Mouse (Mus musculus) liver, adult 2 months (tissue): ENCODE measurements around the gene Rabl6. TPM values are rescaled to one million over a fixed set of nuclear protein-coding genes. Genes with fewer than 3 reads are reported as not detected.
"Not testable (repeated sequence)": the region's sequence is repeated elsewhere in the genome, so short reads cannot be mapped to it uniquely, and the experiment has no call there.

Experiments used
- DNase-seq: peaks from one replicate; pipeline ENCODE4 v3.0.0-alpha.2; 2011; ENCODE audit warnings: low read depth, low spot score; ENCODE audit errors: extremely low read depth
- H3K27ac ChIP-seq: fragments of 200-500 bp; replicated peaks from 2 replicates; pipeline ENCODE4 v1.5.1; 2012; ENCODE audit warnings: low read depth, mild to moderate bottlenecking, control low read depth, inconsistent platforms, low read length; ENCODE audit not compliant: insufficient read depth
- H3K27me3 ChIP-seq: fragments of 200-500 bp; 2 replicates; pipeline ENCODE4 v1.6.1; 2012; ENCODE audit warnings: mild to moderate bottlenecking, moderate library complexity, low read length, inconsistent platforms; ENCODE audit not compliant: control insufficient read depth, insufficient read depth
- H3K36me3 ChIP-seq: fragments of 200-500 bp; 2 replicates; pipeline ENCODE4 v1.6.1; 2012; ENCODE audit warnings: low read length, inconsistent platforms; ENCODE audit not compliant: control insufficient read depth, insufficient read depth
- H3K4me1 ChIP-seq: fragments of 200-500 bp; 2 replicates; pipeline ENCODE4 v1.6.1; 2011; ENCODE audit warnings: low read length; ENCODE audit not compliant: control insufficient read depth, insufficient read depth
- H3K4me3 ChIP-seq: fragments of 200-500 bp; 2 replicates; pipeline ENCODE4 v1.5.1; 2011; ENCODE audit warnings: low read depth, mild to moderate bottlenecking, control low read depth, low read length, moderate library complexity; ENCODE audit not compliant: insufficient read depth
- H3K79me2 ChIP-seq: fragments of 200-500 bp; 2 replicates; pipeline ENCODE4 v1.6.1; 2012; ENCODE audit warnings: inconsistent platforms, mild to moderate bottlenecking, low read length, moderate library complexity; ENCODE audit not compliant: control insufficient read depth, insufficient read depth
- H3K9ac ChIP-seq: fragments of 200-500 bp; 2 replicates; pipeline ENCODE4 v1.6.1; 2012; ENCODE audit warnings: low read depth, mild to moderate bottlenecking, control low read depth, inconsistent platforms, low read length
- CTCF ChIP-seq: fragments of 200-500 bp; IDR thresholded peaks from 2 replicates; pipeline ENCODE4 v1.5.1; 2011; ENCODE audit warnings: low read depth, low read length, control low read depth
- POLR2A ChIP-seq: fragments of 200-500 bp; IDR thresholded peaks from 2 replicates; pipeline ENCODE4 v1.6.1; 2011; ENCODE audit warnings: low read length, control low read depth; ENCODE audit not compliant: insufficient read depth; ENCODE audit errors: extremely low read depth
- WGBS: fragments of 180-500 bp; shearing (Covaris S2); methylation state at CpG from one replicate; pipeline ENCODE4 v1.1.7; 2018; 5-methylcytosine and 5-hydroxymethylcytosine counted together
- polyA plus RNA-seq: library from polyadenylated mRNA; depleted of rRNA; stranded (reverse); fragments of >200 nt; gene quantifications from 2 replicates; pipeline ENCODE4 v1.2.3, GENCODE M21; 2012
- total RNA-seq: library from RNA; depleted of rRNA; stranded (reverse); fragments of >200 nt; gene quantifications from 2 replicates; pipeline ENCODE4 v1.2.3, GENCODE M21; 2014

Rabl6 gene
- total and polyA plus RNA-seq, 2 experiments: 15.4 to 29.6 TPM

- WGBS: 91% methylated on average over 8 of the region's 8 CpGs
- no peak for DNase-seq
Measured at GRCm38 (mm10) chr2:25560551-25560950, 47.8 kb downstream of the Rabl6 start.

GRCm38 (mm10) chr2:25558774-25559173 is 49.5 kb downstream of the Rabl6 start:
- 14% methylated on average over 6 of the region's 6 CpGs for whole genome bisulfite sequencing
- no peak for TF ChIP-seq POLR2A
- no peak for TF ChIP-seq CTCF
- H3K79me2 ChIP-seq: peaks cover 19% of the 10 kb centered on the region
- H3K27ac ChIP-seq: peak overlapping the region; percentile 94
- peak overlapping the region; percentile 70 for H3K4me3 ChIP-seq
- H3K9ac ChIP-seq: peak overlapping the region; percentile 93
- H3K27me3 ChIP-seq: no peaks in the 10 kb centered on the region
- peaks cover 35% of the 10 kb centered on the region for H3K36me3 ChIP-seq
- DNase-seq: peak; percentile 83
- peaks cover 10% of the 10 kb centered on the region for H3K4me1 ChIP-seq

More at GRCm38 (mm10) chr2:25560551-25560950, 47.8 kb downstream of the Rabl6 start:
- TF ChIP-seq CTCF (no peak), POLR2A (no peak)
- no peak overlapping the region for H3K9ac ChIP-seq
- H3K36me3 ChIP-seq: peaks cover 35% of the 10 kb centered on the region
- peaks cover 10% of the 10 kb centered on the region for H3K4me1 ChIP-seq
- H3K79me2 ChIP-seq: peaks cover 19% of the 10 kb centered on the region
- no peak overlapping the region for H3K27ac ChIP-seq
- no peak overlapping the region for H3K4me3 ChIP-seq
- no peaks in the 10 kb centered on the region for H3K27me3 ChIP-seq

- Histone ChIP-seq H3K9ac (peak overlapping the region; percentile 93), H3K4me1 (peaks cover 10% of the 10 kb centered on the region), H3K27me3 (no peaks in the 10 kb centered on the region), H3K4me3 (peak overlapping the region; percentile 70), H3K36me3 (peaks cover 33% of the 10 kb centered on the region), H3K79me2 (peaks cover 19% of the 10 kb centered on the region), H3K27ac (peak overlapping the region; percentile 94)
- WGBS: under 1% methylated on average over 24 of the region's 24 CpGs
- peak; percentile 69 for DNase-seq
- no peak for TF ChIP-seq CTCF
- TF ChIP-seq POLR2A: no peak
Measured at GRCm38 (mm10) chr2:25557964-25558360, 50.4 kb downstream of the Rabl6 start.

DNA sequence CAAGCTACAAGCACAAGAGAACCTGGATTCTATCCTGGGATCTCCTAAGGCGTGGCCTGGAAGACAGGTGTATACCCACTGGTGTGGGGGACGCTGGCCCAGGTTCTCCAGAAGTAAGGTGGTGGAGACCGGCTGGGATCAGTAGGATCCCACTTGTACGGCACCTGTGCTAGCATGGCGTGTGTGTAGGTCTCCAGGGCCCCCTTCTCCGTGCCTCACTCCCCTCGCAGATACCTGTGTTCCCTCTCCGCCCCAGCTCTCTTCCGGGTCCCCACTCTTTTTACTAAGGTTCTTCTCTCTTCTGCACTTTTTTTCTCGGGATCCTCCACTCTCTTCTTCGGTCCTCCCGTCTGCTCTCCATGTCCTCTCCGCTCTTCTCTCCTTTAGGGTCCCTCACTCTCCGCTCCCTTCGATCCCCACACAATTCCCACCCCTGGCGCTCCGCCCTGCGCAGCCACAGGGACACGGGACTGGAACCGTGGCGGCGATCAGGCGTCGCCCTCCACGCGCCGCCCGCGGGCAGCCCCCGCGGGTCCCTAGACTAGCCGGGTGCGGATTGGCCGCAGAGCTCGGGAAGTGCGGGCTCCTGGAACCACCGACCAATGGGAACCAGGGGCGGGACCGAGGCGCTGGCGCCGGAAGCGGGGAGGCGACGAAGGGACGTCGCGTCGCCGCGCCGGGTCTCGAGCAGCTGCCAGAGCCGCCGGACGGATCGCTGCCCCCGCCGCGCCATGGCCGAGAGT is 50.9 kb downstream of the Rabl6 start, which contains the start of gene Edf1:
TSS of gene Edf1 (plus strand) at position 627 of the 743 bp plus-strand sequence.
- peaks cover 10% of the 10 kb centered on the region for H3K4me1 ChIP-seq
- peak within 1 kb of the TSS; percentile 94 for H3K27ac ChIP-seq
- H3K79me2 ChIP-seq: peaks cover 19% of the 10 kb centered on the region
- H3K27me3 ChIP-seq: no peaks in the 10 kb centered on the region
- peak within 1 kb of the TSS; percentile 93 for H3K9ac ChIP-seq
- peak; percentile 53; the same call in 1 of the 2 replicates for TF ChIP-seq POLR2A
- no peak for TF ChIP-seq CTCF
- WGBS: 1% methylated on average over 61 of the region's 61 CpGs
- peak within 1 kb of the TSS; percentile 78 for H3K4me3 ChIP-seq
- DNase-seq: peak; percentile 79
- H3K36me3 ChIP-seq: peaks cover 28% of the 10 kb centered on the region

GRCm38 (mm10) chr2:25556296-25556695 is 52.0 kb downstream of the Rabl6 start:
- Histone ChIP-seq H3K27ac (no peak overlapping the region), H3K4me1 (peaks cover 10% of the 10 kb centered on the region), H3K36me3 (peaks cover 18% of the 10 kb centered on the region), H3K4me3 (no peak overlapping the region), H3K9ac (no peak overlapping the region), H3K27me3 (no peaks in the 10 kb centered on the region), H3K79me2 (peaks cover 19% of the 10 kb centered on the region)
- DNase-seq: no peak
- 62% methylated on average over 1 of the region's 1 CpGs for WGBS
- TF ChIP-seq CTCF (no peak), POLR2A (no peak)

GRCm38 (mm10) chr2:25555479-25555878 is 52.8 kb downstream of the Rabl6 start:
- WGBS: 65% methylated on average over 2 of the region's 2 CpGs

GRCm38 (mm10) chr2:25553171-25553786 is 55.0 kb downstream of the Rabl6 start:
- 95% methylated on average over 4 of the region's 4 CpGs for WGBS
- H3K79me2 ChIP-seq: not testable (repeated sequence)

More at GRCm38 (mm10) chr2:25555479-25555878, 52.8 kb downstream of the Rabl6 start:
- not testable (repeated sequence) for H3K4me3 ChIP-seq, H3K27me3 ChIP-seq, H3K4me1 ChIP-seq, H3K9ac ChIP-seq, H3K27ac ChIP-seq, DNase-seq, H3K36me3 ChIP-seq
- H3K79me2 ChIP-seq: peaks cover 19% of the 10 kb centered on the region

More at GRCm38 (mm10) chr2:25553171-25553786, 55.0 kb downstream of the Rabl6 start:
- H3K36me3 ChIP-seq, H3K27me3 ChIP-seq, H3K4me1 ChIP-seq, H3K9ac ChIP-seq, DNase-seq, H3K27ac ChIP-seq, H3K4me3 ChIP-seq: not testable (repeated sequence)
